Mouse (Mus musculus) heart, postnatal 0 days (tissue): ENCODE results near the gene Krtap4-1. TPM values are rescaled to one million over a fixed set of nuclear protein-coding genes. Genes with fewer than 3 reads are reported as not detected.
"Not testable (repeated sequence)": the region's sequence is repeated elsewhere in the genome, so short reads cannot be mapped to it uniquely, and the experiment has no call there.

ENCODE experiments used
- ATAC-seq: fragments of 200-750 bp; cut with Nextera tagmentation; 2 replicates; pipeline ENCODE4 v1.8.0; 2017; ENCODE audit warnings: low read depth, moderate number of reproducible peaks, moderate library complexity; ENCODE audit not compliant: insufficient read depth
- DNase-seq: peaks from one replicate; pipeline ENCODE4 v3.0.0-alpha.2; 2016; ENCODE audit warnings: low spot score
- H3K27ac ChIP-seq: fragments of 300-500 bp; sonication (generic); 2 replicates; pipeline ENCODE4 v1.5.1; 2014; ENCODE audit warnings: low read depth, mild to moderate bottlenecking
- H3K27me3 ChIP-seq: fragments of 300-500 bp; sonication (generic); 2 replicates; pipeline ENCODE4 v1.6.1; 2014; ENCODE audit warnings: low read length, mixed read lengths; ENCODE audit not compliant: control insufficient read depth, insufficient read depth
- H3K36me3 ChIP-seq: fragments of 300-500 bp; sonication (generic); replicated peaks from 2 replicates; pipeline ENCODE4 v1.6.1; 2014; ENCODE audit warnings: low read length, mixed read lengths; ENCODE audit not compliant: control insufficient read depth, insufficient read depth
- H3K4me1 ChIP-seq: fragments of 300-500 bp; sonication (generic); 2 replicates; pipeline ENCODE4 v1.6.1; 2014; ENCODE audit warnings: antibody characterized with exemption; ENCODE audit not compliant: control insufficient read depth, insufficient read depth
- H3K4me2 ChIP-seq: fragments of 300-500 bp; sonication (generic); 2 replicates; pipeline ENCODE4 v1.6.1; 2014; ENCODE audit warnings: low read depth, mild to moderate bottlenecking, low read length, moderate library complexity
- H3K4me3 ChIP-seq: fragments of 300-500 bp; sonication (generic); 2 replicates; pipeline ENCODE4 v1.5.1; 2014; ENCODE audit warnings: low read depth, low read length
- H3K9ac ChIP-seq: fragments of 300-500 bp; sonication (generic); replicated peaks from 2 replicates; pipeline ENCODE4 v1.6.1; 2014; ENCODE audit warnings: low read depth, low read length, mixed read lengths
- H3K9me3 ChIP-seq: fragments of 300-500 bp; sonication (generic); replicated peaks from 2 replicates; pipeline ENCODE4 v1.6.1; 2016; ENCODE audit warnings: low read length; ENCODE audit not compliant: control insufficient read depth
- CTCF ChIP-seq: IDR thresholded peaks from 2 replicates; pipeline ENCODE4 v1.5.1; 2016; ENCODE audit warnings: antibody characterized with exemption, control low read depth, low read depth
- EP300 ChIP-seq: IDR thresholded peaks from 2 replicates; pipeline ENCODE4 v1.6.1; 2016; ENCODE audit warnings: antibody characterized with exemption, low read depth
- WGBS: fragments of 180-500 bp; shearing (Covaris S2); extraction: QIAGEN DNeasy Blood & Tissue Kit; methylation state at CpG from one replicate; pipeline ENCODE4 v1.1.7; 2014; 5-methylcytosine and 5-hydroxymethylcytosine counted together
- polyA plus RNA-seq: library from polyadenylated mRNA; unstranded; fragments of >200 nt; fragmentation: Nextera tagmentation; extraction: Ambion mirVana; gene quantifications from 2 replicates; pipeline ENCODE4 v1.2.1, GENCODE M21; 2015
- total RNA-seq: library from RNA; depleted of rRNA; stranded (reverse); fragments of >200 nt; gene quantifications from 2 replicates; pipeline ENCODE4 v1.2.3, GENCODE M21; 2014; ENCODE audit warnings: low replicate concordance; rRNA removed

The Krtap4-1 gene
- not detected in 2 replicates for total RNA-seq
- not detected in 2 replicates for polyA plus RNA-seq

- Histone ChIP-seq H3K27me3 (no peaks in the 10 kb centered on the region), H3K27ac (no peak within 1 kb of the TSS), H3K36me3 (no peaks in the 10 kb centered on the region), H3K9ac (no peak within 1 kb of the TSS), H3K9me3 (no peaks in the 10 kb centered on the region), H3K4me2 (no peak within 1 kb of the TSS), H3K4me1 (no peaks in the 10 kb centered on the region), H3K4me3 (no peak within 1 kb of the TSS)
- no peak for ATAC-seq
- no peak for DNase-seq
- TF ChIP-seq EP300 (no peak), CTCF (no peak)
- WGBS = 78% methylated on average over 4 of the region's 4 CpGs
Measured at GRCm38 (mm10) chr11:99628138-99628537, at the start of gene Krtap4-1. TSS of gene Krtap4-1 (minus strand) at chr11:99628238.

- Histone ChIP-seq H3K4me1 (no peaks in the 10 kb centered on the region), H3K9ac (no peak within 1 kb of the TSS), H3K27me3 (no peaks in the 10 kb centered on the region), H3K9me3 (no peaks in the 10 kb centered on the region), H3K4me2 (no peak within 1 kb of the TSS), H3K36me3 (no peaks in the 10 kb centered on the region), H3K4me3 (no peak within 1 kb of the TSS), H3K27ac (no peak within 1 kb of the TSS)
- ATAC-seq (no peak), DNase-seq (no peak)
- TF ChIP-seq CTCF (no peak), EP300 (no peak)
Measured at GRCm38 (mm10) chr11:99665860-99666259, 37.8 kb upstream of the Krtap4-1 start, which contains the start of gene Krtap4-6. TSS of gene Krtap4-6 (minus strand) at chr11:99665960.

GRCm38 (mm10) chr11:99662802-99663201 lies 34.8 kb upstream of the Krtap4-1 start:
- TF ChIP-seq EP300 (no peak), CTCF (no peak)
- 84% methylated on average over 10 of the region's 10 CpGs for WGBS
- ATAC-seq (no peak), DNase-seq (no peak)
- Histone ChIP-seq H3K4me2 (no peak overlapping the region), H3K4me1 (no peaks in the 10 kb centered on the region), H3K36me3 (no peaks in the 10 kb centered on the region), H3K27me3 (no peaks in the 10 kb centered on the region), H3K4me3 (no peak overlapping the region), H3K27ac (no peak overlapping the region), H3K9me3 (no peaks in the 10 kb centered on the region), H3K9ac (no peak overlapping the region)

- WGBS = 72% methylated on average over 4 of the region's 4 CpGs
- Histone ChIP-seq H3K9ac (no peak overlapping the region), H3K27me3 (no peaks in the 10 kb centered on the region), H3K4me3 (no peak overlapping the region), H3K9me3 (no peaks in the 10 kb centered on the region), H3K36me3 (no peaks in the 10 kb centered on the region), H3K4me1 (no peaks in the 10 kb centered on the region), H3K4me2 (no peak overlapping the region), H3K27ac (no peak overlapping the region)
- ATAC-seq (no peak), DNase-seq (no peak)
- no peak for TF ChIP-seq EP300
- no peak for TF ChIP-seq CTCF
Measured at GRCm38 (mm10) chr11:99659256-99659655, 31.2 kb upstream of the Krtap4-1 start.

GRCm38 (mm10) chr11:99658467-99659010 lies 30.5 kb upstream of the Krtap4-1 start, which contains the start of gene Gm11563:
TSS of gene Gm11563 (minus strand) at chr11:99658960.
- not testable (repeated sequence) for H3K4me1 ChIP-seq, DNase-seq, H3K9ac ChIP-seq, ATAC-seq, H3K4me2 ChIP-seq, H3K36me3 ChIP-seq, H3K27ac ChIP-seq, H3K9me3 ChIP-seq, H3K27me3 ChIP-seq, H3K4me3 ChIP-seq
- 61% methylated on average over 10 of the region's 10 CpGs for WGBS

GRCm38 (mm10) chr11:99657051-99657450 lies 29.0 kb upstream of the Krtap4-1 start:
- no peaks in the 10 kb centered on the region for H3K9me3 ChIP-seq
- H3K4me1 ChIP-seq = no peaks in the 10 kb centered on the region
- no peak overlapping the region for H3K9ac ChIP-seq
- no peaks in the 10 kb centered on the region for H3K36me3 ChIP-seq
- H3K27me3 ChIP-seq = no peaks in the 10 kb centered on the region
- no peak for ATAC-seq
- 58% methylated on average over 5 of the region's 5 CpGs for WGBS
- H3K4me3 ChIP-seq = no peak overlapping the region
- DNase-seq = no peak
- H3K4me2 ChIP-seq = no peak overlapping the region
- no peak overlapping the region for H3K27ac ChIP-seq
- TF ChIP-seq CTCF (no peak), EP300 (no peak)
